Mouse (Mus musculus) intestine, embryonic 14.5 days (tissue): ENCODE measurements at regions not wholly inside any gene's neighbourhood (a gene's known extent, or its start where the extent isn't known, plus 50 kb on each side); places are given as distances from the start of the nearest gene placed in this dataset.

ENCODE experiments used
- ATAC-seq: fragments of 200-750 bp; cut with Nextera tagmentation; replicated peaks from 2 replicates; pipeline ENCODE4 v1.8.0; 2017; ENCODE audit warnings: low read depth, moderate number of reproducible peaks, moderate TSS enrichment, moderate library complexity; ENCODE audit not compliant: low FRiP score, low TSS enrichment
- DNase-seq: peaks from one replicate; pipeline ENCODE4 v3.0.0-alpha.2; 2018; ENCODE audit warnings: low spot score
- H3K27ac ChIP-seq: fragments of 300-500 bp; sonication (generic); 2 replicates; pipeline ENCODE4 v1.5.1; 2014; ENCODE audit warnings: low read depth, mild to moderate bottlenecking, control low read depth
- H3K27me3 ChIP-seq: fragments of 300-500 bp; sonication (generic); replicated peaks from 2 replicates; pipeline ENCODE4 v1.6.1; 2014; ENCODE audit warnings: low read length, control low read depth; ENCODE audit not compliant: control insufficient read depth, insufficient read depth
- H3K36me3 ChIP-seq: fragments of 300-500 bp; sonication (generic); 2 replicates; pipeline ENCODE4 v1.6.1; 2014; ENCODE audit warnings: low read length, control low read depth; ENCODE audit not compliant: control insufficient read depth, insufficient read depth
- H3K4me1 ChIP-seq: fragments of 300-500 bp; sonication (generic); replicated peaks from 2 replicates; pipeline ENCODE4 v1.6.1; 2014; ENCODE audit warnings: low read length, control low read depth, mixed read lengths; ENCODE audit not compliant: control insufficient read depth, insufficient read depth
- H3K4me2 ChIP-seq: fragments of 300-500 bp; sonication (generic); 2 replicates; pipeline ENCODE4 v1.6.1; 2014; ENCODE audit warnings: low read length
- H3K4me3 ChIP-seq: fragments of 300-500 bp; sonication (generic); 2 replicates; pipeline ENCODE4 v1.5.1; 2014; ENCODE audit warnings: low read depth, low read length, control low read depth, mixed read lengths
- H3K9ac ChIP-seq: fragments of 300-500 bp; sonication (generic); 2 replicates; pipeline ENCODE4 v1.6.1; 2014; ENCODE audit warnings: mild to moderate bottlenecking, low read length
- H3K9me3 ChIP-seq: fragments of 300-500 bp; sonication (generic); 2 replicates; pipeline ENCODE4 v1.6.1; 2016; ENCODE audit warnings: low read length, control low read depth; ENCODE audit not compliant: control insufficient read depth
- WGBS: fragments of 180-500 bp; shearing (Covaris S2); extraction: QIAGEN DNeasy Blood & Tissue Kit; methylation state at CpG from one replicate; pipeline ENCODE4 v1.1.7; 2014; 5-methylcytosine and 5-hydroxymethylcytosine counted together

GRCm38 (mm10) chr9:120777016-120777415, 152.0 kb upstream of the Ctnnb1 start:
- no peak for DNase-seq
- Histone ChIP-seq H3K9ac (no peak overlapping the region), H3K36me3 (no peaks in the 10 kb centered on the region), H3K27ac (peak overlapping the region; percentile 73), H3K4me2 (no peak overlapping the region), H3K4me1 (peaks cover 17% of the 10 kb centered on the region; the same call in 1 of the 2 replicates), H3K9me3 (no peaks in the 10 kb centered on the region), H3K4me3 (no peak overlapping the region), H3K27me3 (no peaks in the 10 kb centered on the region)
- ATAC-seq = no peak
- WGBS = 44% methylated on average over 6 of the region's 6 CpGs

GRCm38 (mm10) chr9:120777501-120777900, 151.5 kb upstream of the Ctnnb1 start:
- Histone ChIP-seq H3K4me1 (peaks cover 12% of the 10 kb centered on the region; the same call in 1 of the 2 replicates), H3K9me3 (no peaks in the 10 kb centered on the region), H3K4me3 (no peak overlapping the region), H3K36me3 (no peaks in the 10 kb centered on the region), H3K9ac (no peak overlapping the region), H3K27me3 (no peaks in the 10 kb centered on the region), H3K27ac (peak overlapping the region; percentile 27; the same call in 1 of the 2 replicates), H3K4me2 (no peak overlapping the region)
- no peak for ATAC-seq
- no peak for DNase-seq
- WGBS = 73% methylated on average over 10 of the region's 10 CpGs

GRCm38 (mm10) chr9:120778423-120778822, 150.6 kb upstream of the Ctnnb1 start:
- Histone ChIP-seq H3K9ac (no peak overlapping the region), H3K4me2 (no peak overlapping the region)

GRCm38 (mm10) chr9:120794210-120794609, 134.8 kb upstream of the Ctnnb1 start:
- H3K9me3 ChIP-seq = peaks cover 17% of the 10 kb centered on the region
- no peaks in the 10 kb centered on the region for H3K36me3 ChIP-seq
- H3K4me2 ChIP-seq = no peak overlapping the region
- no peak overlapping the region for H3K27ac ChIP-seq
- no peak overlapping the region for H3K9ac ChIP-seq
- no peaks in the 10 kb centered on the region for H3K27me3 ChIP-seq
- H3K4me3 ChIP-seq = no peak overlapping the region
- WGBS = 80% methylated on average over 5 of the region's 5 CpGs
- DNase-seq (no peak), ATAC-seq (no peak)
- H3K4me1 ChIP-seq = peaks cover 7% of the 10 kb centered on the region; the same call in 1 of the 2 replicates

More at GRCm38 (mm10) chr9:120778423-120778822, 150.6 kb upstream of the Ctnnb1 start:
- Histone ChIP-seq H3K4me3 (no peak overlapping the region), H3K4me1 (peaks cover 12% of the 10 kb centered on the region; the same call in 1 of the 2 replicates), H3K9me3 (no peaks in the 10 kb centered on the region), H3K36me3 (no peaks in the 10 kb centered on the region), H3K27ac (peak overlapping the region; percentile 27; the same call in 1 of the 2 replicates), H3K27me3 (no peaks in the 10 kb centered on the region)
- WGBS = 32% methylated on average over 2 of the region's 2 CpGs
- DNase-seq (no peak), ATAC-seq (no peak)

GRCm38 (mm10) chr9:120796111-120796880, 132.7 kb upstream of the Ctnnb1 start:
- H3K4me1 ChIP-seq = peaks cover 7% of the 10 kb centered on the region; the same call in 1 of the 2 replicates
- H3K9ac ChIP-seq = no peak overlapping the region
- no peak overlapping the region for H3K27ac ChIP-seq
- WGBS = 87% methylated on average over 10 of the region's 10 CpGs
- no peak overlapping the region for H3K4me3 ChIP-seq
- no peaks in the 10 kb centered on the region for H3K27me3 ChIP-seq
- peaks cover 8% of the 10 kb centered on the region for H3K9me3 ChIP-seq
- ATAC-seq (no peak), DNase-seq (no peak)
- no peaks in the 10 kb centered on the region for H3K36me3 ChIP-seq
- no peak overlapping the region for H3K4me2 ChIP-seq

- Histone ChIP-seq H3K27ac (no peak overlapping the region), H3K9ac (no peak overlapping the region), H3K27me3 (no peaks in the 10 kb centered on the region), H3K4me2 (no peak overlapping the region), H3K4me1 (peaks cover 7% of the 10 kb centered on the region; the same call in 1 of the 2 replicates), H3K9me3 (no peaks in the 10 kb centered on the region), H3K36me3 (no peaks in the 10 kb centered on the region), H3K4me3 (no peak overlapping the region)
- WGBS = 49% methylated on average over 10 of the region's 10 CpGs
- ATAC-seq = no peak
- DNase-seq = no peak
Measured at GRCm38 (mm10) chr9:120797996-120798663, 130.9 kb upstream of the Ctnnb1 start.

GRCm38 (mm10) chr9:120798901-120799300, 130.1 kb upstream of the Ctnnb1 start:
- ATAC-seq (no peak), DNase-seq (no peak)
- Histone ChIP-seq H3K4me2 (no peak overlapping the region), H3K27ac (no peak overlapping the region), H3K9me3 (no peaks in the 10 kb centered on the region), H3K4me3 (no peak overlapping the region), H3K9ac (no peak overlapping the region), H3K36me3 (no peaks in the 10 kb centered on the region), H3K27me3 (no peaks in the 10 kb centered on the region), H3K4me1 (peaks cover 7% of the 10 kb centered on the region; the same call in 1 of the 2 replicates)
- WGBS = 23% methylated on average over 12 of the region's 12 CpGs

GRCm38 (mm10) chr9:120802646-120803045, 126.4 kb upstream of the Ctnnb1 start:
- H3K4me3 ChIP-seq = no peak overlapping the region
- H3K9ac ChIP-seq = no peak overlapping the region
- H3K4me2 ChIP-seq = no peak overlapping the region
- peaks cover 16% of the 10 kb centered on the region for H3K4me1 ChIP-seq
- 81% methylated on average over 4 of the region's 4 CpGs for WGBS
- H3K9me3 ChIP-seq = no peaks in the 10 kb centered on the region
- DNase-seq = no peak
- no peaks in the 10 kb centered on the region for H3K27me3 ChIP-seq
- H3K27ac ChIP-seq = no peak overlapping the region
- no peaks in the 10 kb centered on the region for H3K36me3 ChIP-seq
- no peak for ATAC-seq
